Comparison of ENCODE assay signal across 8 mouse cellular contexts in genomic region chr1:191461811-191462491, GRCm38 (mm10). TPM values are rescaled to one million over a fixed set of nuclear protein-coding genes. Genes with fewer than 3 reads are reported as not detected.
DNase-seq lines count a peak whose midpoint lies in the region; ATAC-seq lines count a peak whose summit lies in the region.

No protein-coding gene starts in this region.

- peak; percentile 33 for DNase-seq in adrenal gland, adult 2 months
- no peak for DNase-seq in adrenal gland, adult 8-10 months
- peak; percentile 30 for DNase-seq in gastrocnemius, postnatal 25 days
- DNase-seq in intestine, embryonic 14.5 days (ENCODE audit: low spot score) = peak; percentile 73
- DNase-seq in lung, adult 18-20 months = peak; percentile 67 to 83
- DNase-seq in retina, embryonic 14.5 days (ENCODE audit: low spot score) = peak; percentile 19
- DNase-seq in frontal cortex, postnatal 10 days (ENCODE audit: low spot score in 2 of 2) = no peak
- DNase-seq in cerebellum, postnatal 4 days (ENCODE audit: low spot score in 2 of 2) = no peak

- peak; percentile 82 for ATAC-seq in intestine, embryonic 14.5 days (replicated peaks; ENCODE audit: low FRiP score, low TSS enrichment, low read depth)

- H3K4me3 ChIP-seq in intestine, embryonic 14.5 days (ENCODE audit: low read depth, low read length) = no peak overlapping the region; the same call in 1 of the 2 replicates

- H3K36me3 ChIP-seq in intestine, embryonic 14.5 days (ENCODE audit: control insufficient read depth, insufficient read depth, low read length) = no peaks in the 10 kb centered on the region

- H3K4me1 ChIP-seq in intestine, embryonic 14.5 days (replicated peaks; ENCODE audit: control insufficient read depth, insufficient read depth, low read length) = peaks cover 25% of the 10 kb centered on the region

- peak overlapping the region; percentile 86 for H3K27ac ChIP-seq in intestine, embryonic 14.5 days (ENCODE audit: low read depth)

- H3K9me3 ChIP-seq in intestine, embryonic 14.5 days (ENCODE audit: control insufficient read depth, low read length) = no peaks in the 10 kb centered on the region

- H3K4me2 ChIP-seq in intestine, embryonic 14.5 days (ENCODE audit: low read length) = peak overlapping the region; percentile 41

- peak overlapping the region; percentile 29; the same call in 1 of the 2 replicates for H3K9ac ChIP-seq in intestine, embryonic 14.5 days (ENCODE audit: low read length)

- no peaks in the 10 kb centered on the region for H3K27me3 ChIP-seq in intestine, embryonic 14.5 days (replicated peaks; ENCODE audit: control insufficient read depth, insufficient read depth, low read length)

- 5% methylated on average over 9 of the region's 9 CpGs for WGBS in intestine, embryonic 14.5 days

RNA-seq across cellular contexts. Expression of gene Ppp2r5a, which starts 58.9 kb away (rescaled TPM):
- total RNA-seq in adrenal gland, adult 2 months (2021) = 100 to 1,000 TPM; 212 to 218 TPM
- polyA plus RNA-seq in adrenal gland, adult 2 months (2012; rRNA removed) = 93.3 and 162 TPM in 2 replicates
- 100 to 1,000 TPM in 3 of 4 experiments, 10 to 100 TPM in 1; 91.2 to 155 (median 133) TPM for total RNA-seq in adrenal gland, adult 8-10 months (2022)
- total RNA-seq in gastrocnemius, postnatal 25 days (2021) = 10 to 100 TPM; 72.6 to 78.7 TPM
- polyA plus RNA-seq in intestine, embryonic 14.5 days (2014; fragmentation: Nextera tagmentation; extraction: Ambion mirVana) = 25.2 and 27.1 TPM in 2 replicates

Comparison
In these comparisons a context has a peak if more than half of its experiments do, and no peak if none do; other contexts are left out.
1. DNase-seq: peak in adrenal gland, adult 2 months (single experiment), gastrocnemius, postnatal 25 days (single experiment), intestine, embryonic 14.5 days (single experiment), lung, adult 18-20 months (2 of 2) and retina, embryonic 14.5 days (single experiment); none in adrenal gland, adult 8-10 months (single experiment), frontal cortex, postnatal 10 days (0 of 2) and cerebellum, postnatal 4 days (0 of 2).